Mouse (Mus musculus) cerebellum, adult 2 months (tissue): ENCODE data around the gene Ino80b. TPM values are rescaled to one million over a fixed set of nuclear protein-coding genes. Genes with fewer than 3 reads are reported as not detected.
A peak's percentile ranks its signal among the peaks of the same experiment; 100 is the strongest.

ENCODE experiments used
- DNase-seq, 2 experiments: peaks; one replicate each; pipeline ENCODE4 v3.0.0; 2021
- H3K27ac ChIP-seq: fragments of 200-500 bp; 2 replicates; pipeline ENCODE4 v1.5.1; 2012; ENCODE audit warnings: low read length, control low read depth, inconsistent platforms; ENCODE audit not compliant: insufficient read depth
- H3K27me3 ChIP-seq: fragments of 200-500 bp; 2 replicates; pipeline ENCODE4 v1.6.1; 2012; ENCODE audit warnings: inconsistent platforms, mild to moderate bottlenecking, low read length, moderate library complexity; ENCODE audit not compliant: control insufficient read depth, insufficient read depth
- H3K4me1 ChIP-seq: fragments of 200-500 bp; 2 replicates; pipeline ENCODE4 v1.6.1; 2011; ENCODE audit warnings: low read length; ENCODE audit not compliant: control insufficient read depth, insufficient read depth
- H3K4me3 ChIP-seq: fragments of 200-500 bp; replicated peaks from 2 replicates; pipeline ENCODE3; 2011; ENCODE audit warnings: mild to moderate bottlenecking, low read depth, low read length, control low read depth; ENCODE audit not compliant: insufficient read depth
- CTCF ChIP-seq: fragments of 200-500 bp; IDR thresholded peaks from 2 replicates; pipeline ENCODE4 v1.5.1; 2011; ENCODE audit warnings: low read depth, mild to moderate bottlenecking, control low read depth, low read length, moderate library complexity, borderline replicate concordance; ENCODE audit not compliant: insufficient read depth
- POLR2A ChIP-seq: fragments of 200-500 bp; IDR thresholded peaks from 2 replicates; pipeline ENCODE4 v1.6.1; 2011; ENCODE audit warnings: low read length, control low read depth, borderline replicate concordance; ENCODE audit not compliant: insufficient read depth
- WGBS: fragments of 180-500 bp; shearing (Covaris S2); methylation state at CpG from one replicate; pipeline ENCODE4 v1.1.7; 2018; 5-methylcytosine and 5-hydroxymethylcytosine counted together
- polyA plus RNA-seq: library from polyadenylated mRNA; depleted of rRNA; stranded (reverse); fragments of >200 nt; gene quantifications from 2 replicates; pipeline ENCODE4 v1.2.3, GENCODE M21; 2012

Gene Ino80b
- polyA plus RNA-seq, 1 experiment: 25.1 TPM

GRCm38 (mm10) chr6:83101316-83101687 is 23.9 kb downstream of the Ino80b start, which contains the start of the genes Ccdc142 and Gm42688:
TSS of gene Ccdc142 (plus strand) at chr6:83101601.
TSS of gene Gm42688 (plus strand) at chr6:83101617.
- Histone ChIP-seq H3K4me1 (peaks cover 14% of the 10 kb centered on the region), H3K27me3 (no peaks in the 10 kb centered on the region), H3K4me3 (peak within 1 kb of the TSS; percentile 78), H3K27ac (peak within 1 kb of the TSS; percentile 63)
- under 1% methylated on average over 25 of the region's 25 CpGs for WGBS
- DNase-seq: peak; percentile 92 to 94
- TF ChIP-seq CTCF: peak; percentile 62
- peak; percentile 77 for TF ChIP-seq POLR2A

- Histone ChIP-seq H3K4me1 (peaks cover 11% of the 10 kb centered on the region), H3K27me3 (no peaks in the 10 kb centered on the region), H3K27ac (no peak overlapping the region), H3K4me3 (no peak overlapping the region)
- 75% methylated on average over 2 of the region's 2 CpGs for WGBS
- TF ChIP-seq POLR2A: no peak
- no peak for TF ChIP-seq CTCF
- DNase-seq: no peak
Observed at GRCm38 (mm10) chr6:83098411-83098810, 26.8 kb downstream of the Ino80b start.

GRCm38 (mm10) chr6:83095968-83096367 is 29.3 kb downstream of the Ino80b start:
- 42% methylated on average over 6 of the region's 6 CpGs for WGBS
- TF ChIP-seq CTCF (no peak), POLR2A (no peak)
- DNase-seq: no peak

GRCm38 (mm10) chr6:83092416-83093127 is 32.7 kb downstream of the Ino80b start:
- Histone ChIP-seq H3K27ac (no peak overlapping the region), H3K4me1 (no peaks in the 10 kb centered on the region), H3K27me3 (no peaks in the 10 kb centered on the region; the same call in 1 of the 2 replicates), H3K4me3 (no peak overlapping the region)
- no peak for DNase-seq
- TF ChIP-seq CTCF: no peak
- TF ChIP-seq POLR2A: no peak
- WGBS: 32% methylated on average over 6 of the region's 6 CpGs

More at GRCm38 (mm10) chr6:83095968-83096367, 29.3 kb downstream of the Ino80b start:
- H3K4me3 ChIP-seq: no peak overlapping the region
- H3K4me1 ChIP-seq: no peaks in the 10 kb centered on the region
- H3K27ac ChIP-seq: no peak overlapping the region
- no peaks in the 10 kb centered on the region for H3K27me3 ChIP-seq

- no peaks in the 10 kb centered on the region for H3K4me1 ChIP-seq
- TF ChIP-seq POLR2A (no peak), CTCF (no peak)
- DNase-seq: no peak
- WGBS: 7% methylated on average over 9 of the region's 9 CpGs
- no peak overlapping the region for H3K27ac ChIP-seq
- no peak overlapping the region for H3K4me3 ChIP-seq
- no peaks in the 10 kb centered on the region; the same call in 1 of the 2 replicates for H3K27me3 ChIP-seq
Observed at GRCm38 (mm10) chr6:83087926-83088260, 37.3 kb downstream of the Ino80b start.

- no peak for TF ChIP-seq CTCF
- no peak for TF ChIP-seq POLR2A
- H3K27ac ChIP-seq: no peak overlapping the region
- DNase-seq: no peak
- WGBS: 2% methylated on average over 47 of the region's 47 CpGs
- H3K4me3 ChIP-seq: no peak overlapping the region
- H3K4me1 ChIP-seq: no peaks in the 10 kb centered on the region
- no peaks in the 10 kb centered on the region; the same call in 1 of the 2 replicates for H3K27me3 ChIP-seq
Observed at GRCm38 (mm10) chr6:83087205-83087925, 37.9 kb downstream of the Ino80b start.

GRCm38 (mm10) chr6:83086121-83087035 is 38.9 kb downstream of the Ino80b start, which contains the start of gene Lbx2:
TSS of gene Lbx2 (plus strand) at chr6:83086367.
- Histone ChIP-seq H3K27me3 (no peaks in the 10 kb centered on the region; the same call in 1 of the 2 replicates), H3K4me3 (no peak within 1 kb of the TSS), H3K4me1 (no peaks in the 10 kb centered on the region), H3K27ac (no peak within 1 kb of the TSS)
- TF ChIP-seq POLR2A: no peak
- no peak for TF ChIP-seq CTCF
- WGBS: 3% methylated on average over 42 of the region's 42 CpGs
- no peak for DNase-seq
